In genomic region chr8:60661191-60661590, GRCm38 (mm10) we compare ENCODE assay signal across 22 mouse cellular contexts.
"Had no signal": no experiment of that assay in that cellular context is flagged by ENCODE, and none has a peak within 500 bp of the region (broad histone marks: within the 10 kb centered on the region; RNA-seq: fewer than 3 reads in every experiment).

No protein-coding gene starts in this region.

- H3K4me2 ChIP-seq: heart, embryonic 12.5 days; hindbrain, embryonic 12.5 days; hindbrain, embryonic 14.5 days; intestine, embryonic 15.5 days; limb, embryonic 12.5 days had no signal

- H3K9me3 ChIP-seq: heart, embryonic 10.5 days; heart, embryonic 12.5 days; hindbrain, embryonic 10.5 days; hindbrain, embryonic 12.5 days; intestine, embryonic 15.5 days; limb, embryonic 10.5 days; limb, embryonic 12.5 days had no signal

- H3K4me1 ChIP-seq: heart, embryonic 10.5 days; heart, embryonic 12.5 days; intestine, embryonic 15.5 days; limb, embryonic 10.5 days; limb, embryonic 12.5 days had no signal

- H3K27me3 ChIP-seq: heart, embryonic 12.5 days; hindbrain, embryonic 12.5 days; intestine, embryonic 15.5 days; limb, embryonic 12.5 days had no signal

- ATAC-seq: hindbrain, embryonic 16.5 days; inflammation-experienced regulatory T-cells, adult 6 months; intestine, embryonic 15.5 days; intestine, postnatal 0 days had no signal

- DNase-seq: gastrocnemius, adult 2 months; gastrocnemius, postnatal 10 days; gastrocnemius, postnatal 25 days; heart, adult 18-20 months; heart, postnatal 10 days; heart, postnatal 4 days; kidney, adult 18-20 months; kidney, adult 8-10 months; kidney, postnatal 25 days had no signal

- H3K4me3 ChIP-seq: gastrocnemius, adult 2 months; heart, embryonic 10.5 days; heart, embryonic 12.5 days; hindbrain, embryonic 10.5 days; hindbrain, embryonic 12.5 days; intestine, embryonic 15.5 days; layer of hippocampus, adult 2 months; left cerebral cortex, adult 2 months; limb, embryonic 10.5 days; limb, embryonic 12.5 days had no signal

- H3K27ac ChIP-seq: gastrocnemius, adult 2 months; heart, embryonic 10.5 days; hindbrain, embryonic 10.5 days; hindbrain, embryonic 12.5 days; hindbrain, embryonic 14.5 days; intestine, embryonic 15.5 days; layer of hippocampus, adult 2 months; left cerebral cortex, adult 2 months; limb, embryonic 10.5 days; limb, embryonic 12.5 days had no signal

- H3K9ac ChIP-seq: heart, embryonic 12.5 days; hindbrain, embryonic 12.5 days; hindbrain, embryonic 14.5 days; intestine, embryonic 15.5 days; limb, embryonic 12.5 days had no signal

- H3K36me3 ChIP-seq: heart, embryonic 10.5 days; heart, embryonic 12.5 days; hindbrain, embryonic 10.5 days; hindbrain, embryonic 12.5 days; intestine, embryonic 15.5 days; limb, embryonic 10.5 days; limb, embryonic 12.5 days had no signal
